12 mouse cellular contexts compared by ENCODE assay signal in the genomic region with DNA sequence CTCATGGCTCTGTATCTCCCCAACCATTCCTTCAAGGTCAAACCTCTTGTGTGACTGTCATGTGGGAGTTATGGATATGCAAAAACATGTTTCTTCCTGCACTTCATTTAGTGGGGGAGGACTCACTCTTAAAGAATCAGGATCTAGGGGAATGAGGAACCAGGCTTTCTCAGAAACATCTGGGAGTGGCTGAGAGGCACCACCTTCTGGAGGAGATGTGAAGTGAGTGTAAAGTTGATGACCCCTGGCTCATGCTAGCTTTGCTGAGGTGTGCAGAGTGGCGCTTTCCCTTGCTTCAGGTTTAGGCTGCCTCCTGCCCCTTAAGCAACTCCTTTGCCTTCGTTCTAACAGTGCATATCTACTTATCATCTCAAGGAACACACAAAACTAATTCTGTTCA.
DNase-seq lines count a peak whose midpoint lies in the region; ATAC-seq and TF ChIP-seq lines count a peak whose summit lies in the region.
"Had no signal": no experiment of that assay in that cellular context is flagged by ENCODE, and none has a peak within 500 bp of the region (broad histone marks: within the 10 kb centered on the region; RNA-seq: fewer than 3 reads in every experiment).

No protein-coding gene starts in this region.

- TF ChIP-seq CTCF in midbrain, postnatal 0 days (IDR thresholded peaks at IDR 0.05), result peak; percentile 24; the same call in 1 of the 2 replicates

- no peak overlapping the region for H3K9ac ChIP-seq in midbrain, postnatal 0 days (replicated peaks; ENCODE audit: low read length, poor library complexity, severe bottlenecking)
- no peak overlapping the region for H3K9ac ChIP-seq in midbrain, embryonic 13.5 days (replicated peaks)
- H3K9ac ChIP-seq in liver, embryonic 12.5 days, result no peak overlapping the region
- H3K9ac ChIP-seq: hindbrain, embryonic 13.5 days had no signal

- peak; percentile 22 for DNase-seq in heart, postnatal 4 days
- DNase-seq in heart, embryonic 10.5 days (ENCODE audit: low spot score), result no peak
- DNase-seq in midbrain, postnatal 0 days (ENCODE audit: low spot score), result no peak
- DNase-seq in hindlimb bud, embryonic 11.5 days (ENCODE audit: extremely low spot score, low read depth, low spot score), result peak; percentile 16
- no peak for DNase-seq in layer of hippocampus, adult 11-12 months (ENCODE audit: low spot score)
- DNase-seq: gastrocnemius, postnatal 36 days had no signal

- ATAC-seq in midbrain, postnatal 0 days (ENCODE audit: low FRiP score), result no peak
- ATAC-seq in midbrain, embryonic 13.5 days, result no peak
- no peak for ATAC-seq in CD4-positive, CD25-positive, alpha-beta regulatory T cell, adult 4 months
- no peak for ATAC-seq in liver, embryonic 12.5 days
- ATAC-seq: activated CD4-positive, CD25-positive, alpha-beta regulatory T cell, adult 4 months had no signal

- no peaks in the 10 kb centered on the region for H3K36me3 ChIP-seq in heart, embryonic 10.5 days
- H3K36me3 ChIP-seq in midbrain, postnatal 0 days (ENCODE audit: insufficient read depth, low read length), result no peaks in the 10 kb centered on the region
- H3K36me3 ChIP-seq in midbrain, embryonic 13.5 days, result no peaks in the 10 kb centered on the region
- H3K36me3 ChIP-seq in liver, embryonic 12.5 days, result no peaks in the 10 kb centered on the region
- H3K36me3 ChIP-seq: hindbrain, embryonic 13.5 days had no signal

- no peak overlapping the region for H3K4me3 ChIP-seq in heart, embryonic 10.5 days
- no peak overlapping the region for H3K4me3 ChIP-seq in midbrain, postnatal 0 days (ENCODE audit: low read depth, low read length)
- H3K4me3 ChIP-seq in midbrain, embryonic 13.5 days (replicated peaks), result no peak overlapping the region
- no peak overlapping the region for H3K4me3 ChIP-seq in liver, embryonic 12.5 days
- H3K4me3 ChIP-seq: hindbrain, embryonic 13.5 days; left cerebral cortex, adult 2 months had no signal

- no peaks in the 10 kb centered on the region for H3K27me3 ChIP-seq in heart, embryonic 10.5 days (ENCODE audit: insufficient read depth, poor library complexity, severe bottlenecking)
- H3K27me3 ChIP-seq in midbrain, postnatal 0 days (ENCODE audit: insufficient read depth, low read length), result no peaks in the 10 kb centered on the region
- no peaks in the 10 kb centered on the region for H3K27me3 ChIP-seq in midbrain, embryonic 13.5 days
- H3K27me3 ChIP-seq in liver, embryonic 12.5 days (replicated peaks), result no peaks in the 10 kb centered on the region
- H3K27me3 ChIP-seq: hindbrain, embryonic 13.5 days had no signal

- no peak overlapping the region for H3K4me2 ChIP-seq in midbrain, postnatal 0 days (ENCODE audit: low read depth, low read length, poor library complexity, severe bottlenecking)
- H3K4me2 ChIP-seq in midbrain, embryonic 13.5 days (replicated peaks), result no peak overlapping the region
- H3K4me2 ChIP-seq in liver, embryonic 12.5 days, result no peak overlapping the region
- H3K4me2 ChIP-seq: hindbrain, embryonic 13.5 days had no signal

- no peak overlapping the region for H3K27ac ChIP-seq in heart, embryonic 10.5 days
- no peak overlapping the region for H3K27ac ChIP-seq in midbrain, postnatal 0 days (ENCODE audit: low read depth, low read length)
- no peak overlapping the region for H3K27ac ChIP-seq in midbrain, embryonic 13.5 days
- no peak overlapping the region for H3K27ac ChIP-seq in liver, embryonic 12.5 days
- H3K27ac ChIP-seq: hindbrain, embryonic 13.5 days; left cerebral cortex, adult 2 months had no signal

- peaks cover 5% of the 10 kb centered on the region; the same call in 1 of the 2 replicates for H3K4me1 ChIP-seq in heart, embryonic 10.5 days
- H3K4me1 ChIP-seq in midbrain, postnatal 0 days (ENCODE audit: insufficient read depth, low read length), result no peaks in the 10 kb centered on the region
- no peaks in the 10 kb centered on the region for H3K4me1 ChIP-seq in midbrain, embryonic 13.5 days (replicated peaks)
- no peaks in the 10 kb centered on the region for H3K4me1 ChIP-seq in liver, embryonic 12.5 days
- H3K4me1 ChIP-seq: hindbrain, embryonic 13.5 days had no signal

- 57% methylated on average over 2 of the region's 2 CpGs for WGBS in heart, embryonic 10.5 days
- 82% methylated on average over 2 of the region's 2 CpGs for WGBS in midbrain, postnatal 0 days
- WGBS in midbrain, embryonic 13.5 days, result 84% methylated on average over 2 of the region's 2 CpGs
- 33% methylated on average over 2 of the region's 2 CpGs for WGBS in liver, embryonic 12.5 days (ENCODE audit: insufficient replicate concordance)

- no peaks in the 10 kb centered on the region for H3K9me3 ChIP-seq in heart, embryonic 10.5 days
- H3K9me3 ChIP-seq in midbrain, postnatal 0 days (ENCODE audit: low read length), result no peaks in the 10 kb centered on the region
- no peaks in the 10 kb centered on the region for H3K9me3 ChIP-seq in midbrain, embryonic 13.5 days
- no peaks in the 10 kb centered on the region for H3K9me3 ChIP-seq in liver, embryonic 12.5 days (replicated peaks)
- H3K9me3 ChIP-seq: hindbrain, embryonic 13.5 days had no signal

Comparison
In these comparisons a context has a peak if more than half of its experiments do, and no peak if none do; other contexts are left out.
1. DNase-seq: peak in heart, postnatal 4 days (single experiment) and hindlimb bud, embryonic 11.5 days (single experiment); none in heart, embryonic 10.5 days (single experiment), midbrain, postnatal 0 days (single experiment) and layer of hippocampus, adult 11-12 months (single experiment).